Mouse (Mus musculus): ENCODE measurements around the gene Ddn. TPM values are rescaled to one million over a fixed set of nuclear protein-coding genes. Genes with fewer than 3 reads are reported as not detected.

The Ddn gene
- total RNA-seq, 1 experiment from 2014 or later = 0.12 TPM

GRCm38 (mm10) chr15:98805324-98806040 lies 3.8 kb downstream of the Ddn start:
- no peak for ATAC-seq (ENCODE audit: extremely low read depth, insufficient number of reproducible peaks, low FRiP score, poor library complexity, severe bottlenecking)

GRCm38 (mm10) chr15:98804054-98804453 lies 5.2 kb downstream of the Ddn start:
- ATAC-seq (ENCODE audit: extremely low read depth, insufficient number of reproducible peaks, low FRiP score, poor library complexity, severe bottlenecking) = peak; percentile 53

GRCm38 (mm10) chr15:98802926-98803325 lies 6.4 kb downstream of the Ddn start:
- ATAC-seq (ENCODE audit: extremely low read depth, insufficient number of reproducible peaks, low FRiP score, poor library complexity, severe bottlenecking) = no peak

GRCm38 (mm10) chr15:98799396-98799795 lies 9.9 kb downstream of the Ddn start:
- peak; percentile 39 for ATAC-seq (ENCODE audit: extremely low read depth, insufficient number of reproducible peaks, low FRiP score, poor library complexity, severe bottlenecking)

- ATAC-seq (ENCODE audit: extremely low read depth, insufficient number of reproducible peaks, low FRiP score, poor library complexity, severe bottlenecking) = no peak
These were observed 10.4 kb downstream of the Ddn start for GRCm38 (mm10) chr15:98798903-98799302.

- no peak for ATAC-seq (ENCODE audit: extremely low read depth, insufficient number of reproducible peaks, low FRiP score, poor library complexity, severe bottlenecking)
These were observed 11.3 kb downstream of the Ddn start for GRCm38 (mm10) chr15:98797835-98798492.

GRCm38 (mm10) chr15:98796803-98797595 lies 12.3 kb downstream of the Ddn start:
- no peak for ATAC-seq (ENCODE audit: extremely low read depth, insufficient number of reproducible peaks, low FRiP score, poor library complexity, severe bottlenecking)

- ATAC-seq (ENCODE audit: extremely low read depth, insufficient number of reproducible peaks, low FRiP score, poor library complexity, severe bottlenecking) = no peak
These were observed 16.1 kb downstream of the Ddn start for GRCm38 (mm10) chr15:98793141-98793698.

- no peak for ATAC-seq (ENCODE audit: extremely low read depth, insufficient number of reproducible peaks, low FRiP score, poor library complexity, severe bottlenecking)
These were observed 16.9 kb downstream of the Ddn start for GRCm38 (mm10) chr15:98792233-98793020.

- ATAC-seq (ENCODE audit: extremely low read depth, insufficient number of reproducible peaks, low FRiP score, poor library complexity, severe bottlenecking) = no peak
These were observed 17.5 kb downstream of the Ddn start for GRCm38 (mm10) chr15:98791771-98792170.

GRCm38 (mm10) chr15:98791221-98791620 lies 18.1 kb downstream of the Ddn start:
- ATAC-seq (ENCODE audit: extremely low read depth, insufficient number of reproducible peaks, low FRiP score, poor library complexity, severe bottlenecking) = no peak

GRCm38 (mm10) chr15:98790761-98791160 lies 18.5 kb downstream of the Ddn start:
- no peak for ATAC-seq (ENCODE audit: extremely low read depth, insufficient number of reproducible peaks, low FRiP score, poor library complexity, severe bottlenecking)

- no peak for ATAC-seq (ENCODE audit: extremely low read depth, insufficient number of reproducible peaks, low FRiP score, poor library complexity, severe bottlenecking)
These were observed 19.4 kb downstream of the Ddn start, which contains the start of gene Wnt1 for GRCm38 (mm10) chr15:98789661-98790535. TSS of gene Wnt1 (plus strand) at chr15:98789857.

GRCm38 (mm10) chr15:98788972-98789660 lies 20.2 kb downstream of the Ddn start:
- ATAC-seq (ENCODE audit: extremely low read depth, insufficient number of reproducible peaks, low FRiP score, poor library complexity, severe bottlenecking) = no peak

GRCm38 (mm10) chr15:98787930-98788329 lies 21.4 kb downstream of the Ddn start:
- no peak for ATAC-seq (ENCODE audit: extremely low read depth, insufficient number of reproducible peaks, low FRiP score, poor library complexity, severe bottlenecking)

- ATAC-seq (ENCODE audit: extremely low read depth, insufficient number of reproducible peaks, low FRiP score, poor library complexity, severe bottlenecking) = 0 out of 2 replicates have a peak, but pooled peaks have one; percentile 26
These were observed 23.5 kb downstream of the Ddn start for GRCm38 (mm10) chr15:98785744-98786143.

GRCm38 (mm10) chr15:98781166-98781565 lies 28.1 kb downstream of the Ddn start:
- ATAC-seq (ENCODE audit: extremely low read depth, insufficient number of reproducible peaks, low FRiP score, poor library complexity, severe bottlenecking) = no peak

All from neutrophil, adult 5-6 weeks (primary cell).